In the genomic region with DNA sequence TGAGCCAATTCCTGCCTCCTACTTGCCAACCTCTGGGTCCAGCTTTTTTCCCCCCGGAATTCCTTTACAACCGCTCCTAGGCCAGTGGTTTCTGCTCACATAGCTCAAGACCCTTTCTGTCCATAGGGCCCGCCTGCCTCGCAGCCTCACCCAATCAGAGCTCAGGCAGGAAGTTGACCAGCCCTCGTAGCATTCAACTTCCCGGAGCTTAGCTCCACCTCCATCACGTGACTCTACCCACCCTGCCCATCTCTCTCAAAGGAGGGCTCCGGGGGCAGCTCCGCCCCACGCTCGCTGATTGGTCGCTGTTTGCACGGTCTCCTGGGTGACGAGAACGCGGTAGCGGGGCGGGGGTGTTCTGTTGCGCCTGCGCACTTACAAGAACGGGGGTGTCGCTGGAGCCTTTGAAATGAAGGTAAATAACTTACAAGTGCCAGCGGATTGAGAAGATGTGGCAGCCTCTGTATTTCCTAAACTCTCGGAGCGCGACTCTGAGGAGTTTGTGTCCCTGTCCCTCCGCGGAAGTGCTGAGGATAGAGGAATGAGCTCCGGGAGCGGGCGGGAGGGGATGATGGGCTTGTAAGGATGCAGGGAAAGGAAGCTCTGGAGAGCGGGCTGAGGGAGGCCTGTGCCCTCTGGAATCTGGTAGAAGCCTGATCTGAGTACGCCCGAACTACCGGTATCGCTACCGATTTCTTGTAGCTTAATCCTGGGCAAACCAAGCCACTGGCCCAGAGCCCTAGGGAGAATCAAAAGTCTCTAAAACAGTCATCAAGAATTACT, we compare ENCODE assay signal across 8 mouse cellular contexts. TPM values are rescaled to one million over a fixed set of nuclear protein-coding genes. Genes with fewer than 3 reads are reported as not detected.
DNase-seq lines count a peak whose midpoint lies in the region; ATAC-seq lines count a peak whose summit lies in the region.

A gene (plus strand): TSS at position 351 of the 783 bp plus-strand sequence.

- ATAC-seq in inflammation-experienced regulatory T-cells, adult 6 months: peak; percentile 99
- peak; percentile 100 for ATAC-seq in megakaryocyte-erythroid progenitor cell, adult 5-6 weeks (replicated peaks; ENCODE audit: low FRiP score, low TSS enrichment, poor library complexity, severe bottlenecking)

- DNase-seq in adrenal gland, adult (ENCODE audit: inconsistent age in 2 of 2, low spot score in 1 of 2): peak; percentile 99
- peak; percentile 99 for DNase-seq in embryo, embryonic 10.5 days (ENCODE audit: low spot score)
- DNase-seq in gastrocnemius, postnatal 14 days: peak; percentile 99
- DNase-seq in left cerebral cortex, postnatal 10 days (ENCODE audit: extremely low spot score in 1 of 2, low spot score in 2 of 2): peak; percentile 99
- DNase-seq in right cerebral cortex, postnatal 25 days: peak; percentile 99
- DNase-seq in urinary bladder, postnatal 4 days (ENCODE audit: low spot score in 2 of 2): peak; percentile 99

- intact Hi-C loops in gastrocnemius, postnatal 14 days (cut with DNase I; ENCODE audit: low total_unique reads): loop anchor here (10.0 kb wide), 1 partner anchor 125 kb away; no protein-coding TSS in a partner anchor
- intact Hi-C loops in left cerebral cortex, postnatal 10 days (cut with DNase I): no loop called here

RNA-seq across cellular contexts. Expression of the gene that starts here (rescaled TPM):
- total RNA-seq in gastrocnemius, postnatal 14 days (2021): 1 to 10 TPM; 2.0 to 2.2 TPM
- 1 to 10 TPM; 2.0 to 6.5 (median 3.3) TPM for polyA plus RNA-seq in inflammation-experienced regulatory T-cells, adult 6 months (2017; shearing (Covaris generic))
- 10 to 100 TPM; 18.9 to 20.0 TPM for total RNA-seq in left cerebral cortex, postnatal 10 days (2021)
- 1.5 and 9.1 TPM in 2 replicates for total RNA-seq in megakaryocyte-erythroid progenitor cell, adult 5-6 weeks (2014; fragmentation: Nextera tagmentation)
- total RNA-seq in megakaryocyte-erythroid progenitor cell, adult 5-6 weeks (2017): 2.1 and 5.8 TPM in 2 replicates

Comparison
In these comparisons a context has a peak if more than half of its experiments do, and no peak if none do; other contexts are left out.
1. Peak in every context shown above with its lines: DNase-seq and ATAC-seq.